Mouse (Mus musculus) stomach, postnatal 0 days (tissue): ENCODE data around the gene Cerkl. TPM values are rescaled to one million over a fixed set of nuclear protein-coding genes. Genes with fewer than 3 reads are reported as not detected.

ENCODE experiments used
- ATAC-seq: fragments of 200-750 bp; cut with Nextera tagmentation; 2 replicates; pipeline ENCODE4 v1.8.0; 2017; ENCODE audit not compliant: low FRiP score, low TSS enrichment
- DNase-seq: peaks from one replicate; pipeline ENCODE4 v3.0.0-alpha.2; 2016; ENCODE audit warnings: low spot score
- H3K27ac ChIP-seq: fragments of 300-500 bp; sonication (generic); replicated peaks from 2 replicates; pipeline ENCODE4 v1.5.1; 2014; ENCODE audit warnings: mild to moderate bottlenecking, control low read depth
- H3K27me3 ChIP-seq: fragments of 300-500 bp; sonication (generic); 2 replicates; pipeline ENCODE4 v1.6.1; 2014; ENCODE audit warnings: low read length; ENCODE audit not compliant: control insufficient read depth, insufficient read depth
- H3K36me3 ChIP-seq: fragments of 300-500 bp; sonication (generic); 2 replicates; pipeline ENCODE4 v1.6.1; 2014; ENCODE audit warnings: low read length, mixed read lengths; ENCODE audit not compliant: control insufficient read depth, insufficient read depth
- H3K4me1 ChIP-seq: fragments of 300-500 bp; sonication (generic); replicated peaks from 2 replicates; pipeline ENCODE4 v1.6.1; 2014; ENCODE audit warnings: antibody characterized with exemption; ENCODE audit not compliant: control insufficient read depth, insufficient read depth
- H3K4me2 ChIP-seq: fragments of 300-500 bp; sonication (generic); replicated peaks from 2 replicates; pipeline ENCODE4 v1.6.1; 2014; ENCODE audit warnings: low read depth, mild to moderate bottlenecking, control low read depth, moderate library complexity
- H3K4me3 ChIP-seq: fragments of 300-500 bp; sonication (generic); 2 replicates; pipeline ENCODE4 v1.5.1; 2014; ENCODE audit warnings: low read depth, low read length, control low read depth
- H3K9ac ChIP-seq: fragments of 300-500 bp; sonication (generic); 2 replicates; pipeline ENCODE4 v1.6.1; 2014; ENCODE audit warnings: mild to moderate bottlenecking, low read length, control low read depth, mixed read lengths
- H3K9me3 ChIP-seq: fragments of 300-500 bp; sonication (generic); 2 replicates; pipeline ENCODE4 v1.6.1; 2016; ENCODE audit warnings: low read length; ENCODE audit not compliant: control insufficient read depth
- CTCF ChIP-seq: IDR thresholded peaks from 2 replicates; pipeline ENCODE4 v1.5.1; 2016; ENCODE audit warnings: antibody characterized with exemption, low read depth, mild to moderate bottlenecking, moderate library complexity
- EP300 ChIP-seq: optimal IDR thresholded peaks from 2 replicates; pipeline ENCODE3; 2016; ENCODE audit warnings: antibody characterized with exemption
- WGBS: fragments of 180-500 bp; shearing (Covaris S2); extraction: QIAGEN DNeasy Blood & Tissue Kit; methylation state at CpG from one replicate; pipeline ENCODE4 v1.1.7; 2014; 5-methylcytosine and 5-hydroxymethylcytosine counted together
- polyA plus RNA-seq: library from polyadenylated mRNA; unstranded; fragments of >200 nt; fragmentation: Nextera tagmentation; extraction: Ambion mirVana; gene quantifications from 2 replicates; pipeline ENCODE4 v1.2.1, GENCODE M21; 2015

Gene Cerkl
- polyA plus RNA-seq, 1 experiment from 2014 or later: 0.67 TPM

DNA sequence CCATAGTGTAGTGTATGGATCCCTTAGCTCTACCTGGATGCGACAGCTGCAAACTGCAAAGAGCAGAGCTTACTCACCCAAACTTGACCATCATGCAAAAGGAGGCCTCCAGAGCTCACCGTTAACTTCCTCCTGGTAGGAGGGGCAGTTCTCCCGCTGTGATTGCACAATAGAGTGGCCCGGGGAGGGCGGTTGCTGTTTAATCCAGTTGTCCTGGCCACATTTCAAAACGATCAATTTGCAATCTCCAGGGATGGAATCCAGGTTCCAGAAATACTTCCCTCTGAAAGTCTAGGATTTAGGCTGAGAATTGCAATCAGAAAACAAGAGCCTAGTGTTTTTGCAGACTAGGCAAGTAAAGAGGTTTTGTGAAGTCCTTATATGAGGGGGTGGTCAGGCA is 26.9 kb downstream of the Cerkl start:
- H3K27ac ChIP-seq: no peak overlapping the region
- H3K4me3 ChIP-seq: no peak overlapping the region
- no peak overlapping the region for H3K4me2 ChIP-seq
- no peaks in the 10 kb centered on the region for H3K9me3 ChIP-seq
- H3K9ac ChIP-seq: no peak overlapping the region
- no peaks in the 10 kb centered on the region for H3K36me3 ChIP-seq
- DNase-seq (no peak), ATAC-seq (no peak)
- no peak for TF ChIP-seq EP300
- H3K27me3 ChIP-seq: no peaks in the 10 kb centered on the region
- H3K4me1 ChIP-seq: peaks cover 8% of the 10 kb centered on the region
- 11% methylated on average over 6 of the region's 6 CpGs for WGBS

DNA sequence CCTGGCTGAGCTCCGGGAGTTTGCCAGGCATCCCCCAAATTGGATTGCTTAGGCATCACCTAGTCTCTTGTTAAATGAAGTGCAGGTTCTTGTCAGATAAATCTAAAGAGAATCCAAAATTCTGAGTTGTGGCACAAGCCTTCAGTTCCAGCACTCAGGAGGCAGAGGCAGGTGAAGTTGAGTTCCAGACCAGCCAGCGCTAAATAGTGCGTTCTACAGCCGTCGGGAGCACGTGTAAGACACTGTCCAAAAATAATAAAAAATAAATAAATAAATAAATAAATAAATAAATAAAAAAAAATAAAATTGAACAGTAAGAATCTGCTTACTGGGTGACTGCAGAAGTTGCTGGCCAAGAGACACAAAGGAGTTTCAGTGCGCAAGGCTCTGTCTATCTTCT is 27.5 kb downstream of the Cerkl start:
- H3K36me3 ChIP-seq: no peaks in the 10 kb centered on the region
- H3K9me3 ChIP-seq: no peaks in the 10 kb centered on the region
- no peak overlapping the region for H3K27ac ChIP-seq
- ATAC-seq (no peak), DNase-seq (no peak)
- H3K9ac ChIP-seq: no peak overlapping the region
- H3K4me1 ChIP-seq: peaks cover 8% of the 10 kb centered on the region
- WGBS: 24% methylated on average over 7 of the region's 7 CpGs
- no peaks in the 10 kb centered on the region for H3K27me3 ChIP-seq
- H3K4me2 ChIP-seq: peak overlapping the region; percentile 87
- TF ChIP-seq EP300 (no peak), CTCF (no peak)
- H3K4me3 ChIP-seq: peak overlapping the region; percentile 46

- Histone ChIP-seq H3K9me3 (no peaks in the 10 kb centered on the region), H3K27me3 (no peaks in the 10 kb centered on the region), H3K27ac (no peak overlapping the region), H3K4me3 (peak overlapping the region; percentile 46), H3K9ac (peak overlapping the region; percentile 56), H3K4me2 (peak overlapping the region; percentile 87), H3K4me1 (peaks cover 8% of the 10 kb centered on the region), H3K36me3 (no peaks in the 10 kb centered on the region)
- peak; percentile 39 for DNase-seq
- peak; percentile 29; the same call in 1 of the 2 replicates for ATAC-seq
- TF ChIP-seq EP300: no peak
- no peak for TF ChIP-seq CTCF
- under 1% methylated on average over 28 of the region's 35 CpGs for WGBS
Observed at GRCm38 (mm10) chr2:79428569-79429104, 27.9 kb downstream of the Cerkl start.

DNA sequence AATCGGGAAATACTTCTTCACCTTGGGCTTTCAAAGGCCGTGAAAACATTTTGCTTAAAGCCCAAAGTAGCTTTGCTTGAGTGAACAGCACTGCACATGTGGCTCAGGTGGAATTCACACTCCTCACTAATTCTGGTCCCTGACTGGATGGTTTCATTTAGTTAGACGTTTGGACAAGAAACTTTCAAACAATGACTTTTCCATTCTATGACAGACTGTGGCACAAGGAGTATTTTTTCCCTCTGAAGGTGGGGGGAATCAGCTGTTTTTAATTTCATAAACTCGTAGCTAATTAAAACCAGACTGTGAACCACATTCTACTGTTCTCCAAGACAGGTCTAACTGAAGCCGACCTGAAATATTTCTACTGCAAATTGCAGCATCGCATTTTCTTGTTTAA is 28.6 kb downstream of the Cerkl start:
- Histone ChIP-seq H3K27ac (no peak overlapping the region), H3K4me2 (peak overlapping the region; percentile 87; the same call in 1 of the 2 replicates), H3K4me3 (no peak overlapping the region), H3K4me1 (peaks cover 8% of the 10 kb centered on the region), H3K36me3 (no peaks in the 10 kb centered on the region), H3K9ac (no peak overlapping the region), H3K9me3 (no peaks in the 10 kb centered on the region), H3K27me3 (no peaks in the 10 kb centered on the region)
- 28% methylated on average over 6 of the region's 6 CpGs for WGBS
- DNase-seq (no peak), ATAC-seq (no peak)
- TF ChIP-seq CTCF: no peak
- no peak for TF ChIP-seq EP300

- Histone ChIP-seq H3K4me1 (no peaks in the 10 kb centered on the region), H3K9me3 (no peaks in the 10 kb centered on the region), H3K36me3 (no peaks in the 10 kb centered on the region), H3K9ac (no peak overlapping the region), H3K27me3 (no peaks in the 10 kb centered on the region), H3K4me2 (no peak overlapping the region), H3K27ac (no peak overlapping the region), H3K4me3 (no peak overlapping the region)
- DNase-seq (no peak), ATAC-seq (no peak)
- TF ChIP-seq CTCF (no peak), EP300 (no peak)
- WGBS: 48% methylated on average over 6 of the region's 6 CpGs
Observed at GRCm38 (mm10) chr2:79421696-79422095, 34.9 kb downstream of the Cerkl start.

GRCm38 (mm10) chr2:79414505-79414904 is 42.1 kb downstream of the Cerkl start:
- H3K9me3 ChIP-seq: no peaks in the 10 kb centered on the region
- H3K4me1 ChIP-seq: no peaks in the 10 kb centered on the region
- H3K4me2 ChIP-seq: no peak overlapping the region
- no peak overlapping the region for H3K4me3 ChIP-seq
- TF ChIP-seq CTCF (no peak), EP300 (no peak)
- H3K27me3 ChIP-seq: no peaks in the 10 kb centered on the region
- H3K36me3 ChIP-seq: no peaks in the 10 kb centered on the region
- WGBS: 91% methylated on average over 7 of the region's 7 CpGs
- H3K27ac ChIP-seq: no peak overlapping the region
- DNase-seq (no peak), ATAC-seq (no peak)
- no peak overlapping the region for H3K9ac ChIP-seq
